Mouse (Mus musculus) megakaryocyte, embryonic 14.5 days (primary cell): ENCODE measurements at regions not wholly inside any gene's neighbourhood (a gene's known extent, or its start where the extent isn't known, plus 50 kb on each side); places are given as distances from the start of the nearest gene placed in this dataset.

Experiments
- H3K27me3 ChIP-seq: replicated peaks from 2 replicates; pipeline ENCODE3; 2012; ENCODE audit warnings: inconsistent platforms
- H3K36me3 ChIP-seq: replicated peaks from 2 replicates; pipeline ENCODE3; 2012; ENCODE audit warnings: low read length, inconsistent platforms, mixed read lengths
- H3K4me1 ChIP-seq: 2 replicates; pipeline ENCODE4 v1.6.1; 2012; ENCODE audit warnings: inconsistent platforms
- H3K4me3 ChIP-seq: replicated peaks from 2 replicates; pipeline ENCODE3; 2012; ENCODE audit warnings: moderate library complexity, mild to moderate bottlenecking, inconsistent platforms
- H3K9me3 ChIP-seq: 2 replicates; pipeline ENCODE4 v1.6.1; 2012; ENCODE audit warnings: inconsistent platforms
- FLI1 ChIP-seq: IDR thresholded peaks from 2 replicates; pipeline ENCODE4 v1.6.1; 2012; ENCODE audit warnings: low read length, inconsistent platforms, mixed read lengths
- GATA1 ChIP-seq: IDR thresholded peaks from 3 replicates; pipeline ENCODE4 v1.6.1; 2012; ENCODE audit warnings: mixed read lengths, low read length, inconsistent platforms, borderline replicate concordance

GRCm38 (mm10) chr12:112341726-112342469, 147.3 kb upstream of the A530016L24Rik start:
- TF ChIP-seq FLI1 (no peak), GATA1 (no peak)
- H3K4me3 ChIP-seq: no peak overlapping the region
- no peaks in the 10 kb centered on the region for H3K4me1 ChIP-seq
- peaks cover 3% of the 10 kb centered on the region for H3K9me3 ChIP-seq
- H3K36me3 ChIP-seq: no peaks in the 10 kb centered on the region
- peaks cover 65% of the 10 kb centered on the region for H3K27me3 ChIP-seq

GRCm38 (mm10) chr12:112343064-112343463, 146.2 kb upstream of the A530016L24Rik start:
- Histone ChIP-seq H3K4me1 (no peaks in the 10 kb centered on the region), H3K9me3 (peaks cover 7% of the 10 kb centered on the region), H3K36me3 (no peaks in the 10 kb centered on the region), H3K27me3 (peaks cover 61% of the 10 kb centered on the region), H3K4me3 (no peak overlapping the region)
- TF ChIP-seq FLI1 (no peak), GATA1 (no peak)

GRCm38 (mm10) chr12:112344285-112344684, 145.0 kb upstream of the A530016L24Rik start:
- H3K36me3 ChIP-seq: no peaks in the 10 kb centered on the region

GRCm38 (mm10) chr12:112345797-112346196, 143.5 kb upstream of the A530016L24Rik start:
- peaks cover 7% of the 10 kb centered on the region for H3K9me3 ChIP-seq
- peaks cover 57% of the 10 kb centered on the region for H3K27me3 ChIP-seq
- H3K36me3 ChIP-seq: no peaks in the 10 kb centered on the region
- TF ChIP-seq GATA1: no peak
- H3K4me3 ChIP-seq: no peak overlapping the region
- no peaks in the 10 kb centered on the region for H3K4me1 ChIP-seq

More at GRCm38 (mm10) chr12:112344285-112344684, 145.0 kb upstream of the A530016L24Rik start:
- H3K9me3 ChIP-seq: peaks cover 7% of the 10 kb centered on the region
- peaks cover 58% of the 10 kb centered on the region for H3K27me3 ChIP-seq
- H3K4me1 ChIP-seq: no peaks in the 10 kb centered on the region
- H3K4me3 ChIP-seq: no peak overlapping the region
- TF ChIP-seq FLI1: no peak
- TF ChIP-seq GATA1: no peak

- Histone ChIP-seq H3K4me3 (no peak overlapping the region), H3K27me3 (peaks cover 56% of the 10 kb centered on the region), H3K9me3 (peaks cover 7% of the 10 kb centered on the region), H3K4me1 (no peaks in the 10 kb centered on the region), H3K36me3 (no peaks in the 10 kb centered on the region)
- TF ChIP-seq FLI1 (no peak), GATA1 (no peak)
These were observed 141.1 kb upstream of the A530016L24Rik start for GRCm38 (mm10) chr12:112348116-112348515.

GRCm38 (mm10) chr12:112349676-112350318, 139.5 kb upstream of the A530016L24Rik start:
- peaks cover 7% of the 10 kb centered on the region for H3K9me3 ChIP-seq
- TF ChIP-seq GATA1 (no peak), FLI1 (no peak)
- H3K27me3 ChIP-seq: peaks cover 49% of the 10 kb centered on the region
- no peaks in the 10 kb centered on the region for H3K4me1 ChIP-seq
- no peak overlapping the region for H3K4me3 ChIP-seq
- no peaks in the 10 kb centered on the region for H3K36me3 ChIP-seq

GRCm38 (mm10) chr12:112350733-112351132, 138.5 kb upstream of the A530016L24Rik start:
- TF ChIP-seq FLI1: no peak
- no peak for TF ChIP-seq GATA1
- H3K4me1 ChIP-seq: no peaks in the 10 kb centered on the region
- no peak overlapping the region for H3K4me3 ChIP-seq
- H3K9me3 ChIP-seq: peaks cover 7% of the 10 kb centered on the region
- H3K36me3 ChIP-seq: no peaks in the 10 kb centered on the region
- peaks cover 40% of the 10 kb centered on the region for H3K27me3 ChIP-seq

- H3K4me1 ChIP-seq: no peaks in the 10 kb centered on the region
- peaks cover 11% of the 10 kb centered on the region for H3K27me3 ChIP-seq
- TF ChIP-seq GATA1 (no peak), FLI1 (no peak)
These were observed 125.9 kb upstream of the A530016L24Rik start for GRCm38 (mm10) chr12:112363349-112363748.

GRCm38 (mm10) chr12:112367221-112367620, 122.0 kb upstream of the A530016L24Rik start:
- Histone ChIP-seq H3K4me3 (no peak overlapping the region), H3K27me3 (peaks cover 32% of the 10 kb centered on the region), H3K4me1 (no peaks in the 10 kb centered on the region), H3K9me3 (no peaks in the 10 kb centered on the region), H3K36me3 (no peaks in the 10 kb centered on the region)
- TF ChIP-seq GATA1 (no peak), FLI1 (no peak)

More at GRCm38 (mm10) chr12:112363349-112363748, 125.9 kb upstream of the A530016L24Rik start:
- no peaks in the 10 kb centered on the region for H3K36me3 ChIP-seq
- no peak overlapping the region for H3K4me3 ChIP-seq
- no peaks in the 10 kb centered on the region for H3K9me3 ChIP-seq

- H3K36me3 ChIP-seq: no peaks in the 10 kb centered on the region
- TF ChIP-seq FLI1: no peak
- no peak for TF ChIP-seq GATA1
- peaks cover 39% of the 10 kb centered on the region for H3K27me3 ChIP-seq
- H3K4me3 ChIP-seq: no peak overlapping the region
- no peaks in the 10 kb centered on the region for H3K4me1 ChIP-seq
- H3K9me3 ChIP-seq: no peaks in the 10 kb centered on the region
These were observed 121.1 kb upstream of the A530016L24Rik start for GRCm38 (mm10) chr12:112368112-112368511.
